In genomic region chr12:98591016-98591415, GRCm38 (mm10) we compare ENCODE assay signal across 31 mouse cellular contexts. TPM values are rescaled to one million over a fixed set of nuclear protein-coding genes. Genes with fewer than 3 reads are reported as not detected.
"Had no signal": no experiment of that assay in that cellular context is flagged by ENCODE, and none has a peak within 500 bp of the region (broad histone marks: within the 10 kb centered on the region; RNA-seq: fewer than 3 reads in every experiment).

No protein-coding gene starts in this region.

- H3K9ac ChIP-seq: heart, embryonic 12.5 days; hindbrain, embryonic 12.5 days; hindbrain, embryonic 14.5 days; intestine, embryonic 15.5 days; kidney, embryonic 15.5 days; limb, embryonic 13.5 days; limb, embryonic 15.5 days; liver, embryonic 12.5 days; liver, embryonic 14.5 days had no signal

- H3K36me3 ChIP-seq: heart, embryonic 10.5 days; heart, embryonic 12.5 days; hindbrain, embryonic 10.5 days; hindbrain, embryonic 12.5 days; intestine, embryonic 15.5 days; kidney, embryonic 15.5 days; limb, embryonic 13.5 days; limb, embryonic 15.5 days; liver, embryonic 12.5 days had no signal

- DNase-seq: gastrocnemius, adult 2 months; gastrocnemius, postnatal 10 days; gastrocnemius, postnatal 25 days; heart, adult 18-20 months; heart, postnatal 10 days; heart, postnatal 4 days; kidney, adult 11 months; kidney, adult 2 months; kidney, adult 9 months; kidney, postnatal 14 days; kidney, postnatal 36 days; layer of hippocampus, adult 9-11 months; layer of hippocampus, postnatal 36 days had no signal

- H3K9me3 ChIP-seq: intestine, embryonic 15.5 days; kidney, embryonic 15.5 days; limb, embryonic 15.5 days; liver, embryonic 12.5 days had no signal

- H3K27me3 ChIP-seq: heart, embryonic 12.5 days; hindbrain, embryonic 12.5 days; intestine, embryonic 15.5 days; kidney, embryonic 15.5 days; limb, embryonic 13.5 days; limb, embryonic 15.5 days; liver, embryonic 12.5 days had no signal

- H3K4me1 ChIP-seq: heart, embryonic 10.5 days; heart, embryonic 12.5 days; hindbrain, embryonic 10.5 days; hindbrain, embryonic 12.5 days; intestine, embryonic 15.5 days; kidney, embryonic 15.5 days; limb, embryonic 13.5 days; limb, embryonic 15.5 days; liver, embryonic 12.5 days had no signal

- H3K4me2 ChIP-seq: heart, embryonic 12.5 days; hindbrain, embryonic 12.5 days; hindbrain, embryonic 14.5 days; intestine, embryonic 15.5 days; kidney, embryonic 15.5 days; limb, embryonic 13.5 days; limb, embryonic 15.5 days; liver, embryonic 12.5 days had no signal

- H3K27ac ChIP-seq: gastrocnemius, adult 2 months; heart, embryonic 10.5 days; hindbrain, embryonic 10.5 days; hindbrain, embryonic 12.5 days; hindbrain, embryonic 14.5 days; intestine, embryonic 15.5 days; kidney, embryonic 15.5 days; kidney, postnatal 0 days; limb, embryonic 13.5 days; limb, embryonic 15.5 days; liver, embryonic 12.5 days; liver, embryonic 14.5 days had no signal

- ATAC-seq: hindbrain, embryonic 16.5 days; inflammation-experienced regulatory T-cells, adult 6 months; intestine, embryonic 15.5 days; liver, embryonic 12.5 days had no signal

- H3K4me3 ChIP-seq: gastrocnemius, adult 2 months; heart, embryonic 10.5 days; heart, embryonic 12.5 days; hindbrain, embryonic 10.5 days; hindbrain, embryonic 12.5 days; intestine, embryonic 15.5 days; kidney, embryonic 15.5 days; limb, embryonic 13.5 days; limb, embryonic 15.5 days; liver, embryonic 12.5 days had no signal

RNA-seq across cellular contexts. Expression of gene Kcnk10, which starts 12.9 kb away (rescaled TPM):
- total RNA-seq: gastrocnemius, adult 2 months; gastrocnemius, postnatal 25 days; granulocyte monocyte progenitor cell, adult 5-6 weeks; heart, postnatal 25 days; heart, postnatal 4 days had no signal
- polyA plus RNA-seq: inflammation-experienced regulatory T-cells, adult 6 months; limb, embryonic 11.5 days; liver, embryonic 12.5 days; liver, embryonic 14.5 days; liver, embryonic 16.5 days had no signal
